Mouse (Mus musculus) lung, postnatal 10 days (tissue): Measurements from ENCODE around the gene Sh2b1.
A peak's percentile ranks its signal among the peaks of the same experiment; 100 is the strongest.

ENCODE experiments used
- DNase-seq: peaks from one replicate; pipeline ENCODE4 v3.0.0; 2021

The Sh2b1 gene

GRCm38 (mm10) chr7:126453861-126454260 is 21.4 kb downstream of the Sh2b1 start:
- no peak for DNase-seq

GRCm38 (mm10) chr7:126452244-126452643 is 23.0 kb downstream of the Sh2b1 start:
- DNase-seq = no peak

GRCm38 (mm10) chr7:126450641-126451040 is 24.6 kb downstream of the Sh2b1 start:
- DNase-seq = no peak

DNA sequence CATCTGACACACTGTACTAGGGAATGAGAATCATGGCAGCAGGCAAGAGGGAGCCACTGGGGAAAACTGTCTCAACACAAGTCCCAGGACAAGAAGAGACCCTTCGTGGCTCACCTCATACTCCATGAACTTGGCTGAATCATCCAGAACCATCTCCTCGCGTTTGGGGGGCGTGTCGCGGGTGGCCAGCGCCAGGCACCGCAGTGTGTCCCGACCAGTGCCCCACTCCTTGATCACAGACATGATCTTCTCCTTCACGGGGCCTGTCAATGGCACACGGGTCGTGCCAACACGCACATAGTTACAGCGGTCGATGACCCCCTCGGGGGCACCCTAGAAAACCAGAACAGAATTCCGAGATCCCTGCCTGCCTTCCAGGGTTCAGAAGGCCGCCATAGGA is 25.2 kb downstream of the Sh2b1 start:
- no peak for DNase-seq

DNA sequence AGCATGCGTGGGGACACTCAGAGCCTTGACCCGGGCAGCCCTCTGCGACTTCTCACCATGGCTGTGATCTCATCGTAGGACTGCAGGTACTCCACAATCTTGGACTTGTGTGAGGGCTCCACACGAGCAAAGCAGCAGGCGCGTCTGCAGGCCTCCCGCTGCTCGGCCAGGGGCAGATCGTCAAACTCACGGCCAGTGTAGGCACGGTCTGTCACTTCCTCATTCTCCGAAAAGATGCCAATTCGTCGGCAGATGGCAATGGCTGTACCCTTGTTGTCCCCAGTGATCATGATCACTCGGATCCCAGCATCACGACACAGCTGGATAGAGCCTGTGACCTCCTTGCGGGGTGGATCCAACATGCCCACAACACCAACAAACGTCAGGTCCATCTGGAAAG is 26.7 kb downstream of the Sh2b1 start:
- DNase-seq = no peak

- DNase-seq = no peak
Measured at GRCm38 (mm10) chr7:126446217-126446616, 29.0 kb downstream of the Sh2b1 start.

GRCm38 (mm10) chr7:126445104-126445815 is 30.0 kb downstream of the Sh2b1 start:
- DNase-seq = no peak

DNA sequence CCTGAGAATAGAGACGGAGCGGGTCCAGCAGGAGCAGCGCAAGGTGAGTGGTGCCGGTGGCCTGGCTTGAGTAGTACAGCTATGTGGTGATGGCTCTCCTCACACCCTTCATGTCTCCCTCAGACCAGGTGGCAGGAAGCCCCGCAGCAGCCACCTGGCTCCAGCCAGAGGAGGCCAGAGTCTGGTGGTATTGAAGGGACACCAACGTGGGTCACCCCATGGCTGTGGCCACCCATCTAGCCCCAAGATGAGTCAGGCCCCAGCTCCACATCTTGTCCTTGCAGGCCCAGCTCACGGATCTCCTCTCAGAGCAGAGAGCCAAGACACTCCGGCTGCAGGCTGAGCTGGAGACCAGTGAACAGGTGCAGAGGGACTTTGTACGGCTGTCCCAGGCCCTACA is 30.7 kb downstream of the Sh2b1 start:
- DNase-seq = no peak

DNA sequence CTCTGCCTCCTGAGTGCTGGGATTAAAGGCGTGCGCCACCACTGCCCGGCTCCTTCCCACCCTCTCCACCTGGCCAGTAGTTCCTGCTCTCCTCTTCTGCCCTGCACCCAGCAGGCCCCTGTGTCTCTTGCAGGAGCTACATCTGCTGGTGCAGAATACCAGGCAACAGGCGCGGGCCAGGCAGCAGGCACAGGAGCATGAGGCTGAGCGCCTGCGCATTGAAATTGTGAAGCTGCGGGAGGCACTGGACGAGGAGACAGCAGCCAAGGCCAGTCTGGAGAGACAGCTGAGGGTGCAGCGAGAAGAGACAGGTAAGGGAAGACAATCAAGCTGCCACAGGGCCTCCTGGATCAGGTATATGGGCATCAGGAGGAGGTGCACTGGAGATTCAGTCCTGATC is 31.2 kb downstream of the Sh2b1 start:
- DNase-seq = no peak

- DNase-seq = no peak
Measured at GRCm38 (mm10) chr7:126440134-126440533, 35.1 kb downstream of the Sh2b1 start.

DNA sequence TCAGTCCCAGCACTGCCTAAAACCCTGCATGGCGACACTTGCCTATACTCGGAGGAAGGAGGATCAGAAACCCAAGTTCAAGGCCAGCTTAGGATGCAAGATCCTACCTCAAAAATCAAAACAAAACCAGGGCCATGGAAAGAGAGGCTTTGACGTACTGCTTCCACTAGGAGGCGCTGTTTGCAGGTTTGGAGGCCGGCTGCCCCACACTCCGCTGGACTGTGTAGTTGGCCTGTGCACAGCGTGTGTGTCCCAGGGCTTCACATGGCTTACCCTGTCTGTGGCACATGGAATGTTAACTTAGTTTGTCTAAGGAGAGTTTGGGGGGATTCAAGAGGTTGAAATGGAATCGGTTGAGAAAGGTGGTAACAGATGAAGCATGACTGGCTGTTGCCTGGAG is 38.4 kb downstream of the Sh2b1 start:
- peak; percentile 79 for DNase-seq

GRCm38 (mm10) chr7:126435801-126436200 is 39.4 kb downstream of the Sh2b1 start:
- no peak for DNase-seq

- DNase-seq = no peak
Measured at GRCm38 (mm10) chr7:126434726-126435125, 40.5 kb downstream of the Sh2b1 start.

DNA sequence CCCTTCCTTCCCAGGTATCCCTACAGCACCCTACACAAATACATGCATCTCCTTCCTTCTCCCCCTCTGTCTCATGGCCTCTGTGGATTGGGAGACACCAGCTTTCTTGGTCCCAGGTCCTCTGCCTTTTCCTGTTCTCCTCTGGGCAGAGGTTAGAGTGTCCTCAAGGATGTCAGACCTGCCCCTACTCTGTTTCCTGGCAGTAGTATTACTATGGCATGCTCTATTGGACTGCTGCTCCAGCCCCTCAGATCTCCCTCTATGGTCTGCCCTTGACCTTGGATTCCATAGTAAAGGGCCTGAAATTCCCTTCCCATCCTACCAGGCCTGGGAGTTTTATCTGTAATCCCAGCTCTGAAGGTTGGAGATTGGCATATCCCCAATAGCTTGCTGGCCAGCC is 45.1 kb downstream of the Sh2b1 start:
- no peak for DNase-seq

DNA sequence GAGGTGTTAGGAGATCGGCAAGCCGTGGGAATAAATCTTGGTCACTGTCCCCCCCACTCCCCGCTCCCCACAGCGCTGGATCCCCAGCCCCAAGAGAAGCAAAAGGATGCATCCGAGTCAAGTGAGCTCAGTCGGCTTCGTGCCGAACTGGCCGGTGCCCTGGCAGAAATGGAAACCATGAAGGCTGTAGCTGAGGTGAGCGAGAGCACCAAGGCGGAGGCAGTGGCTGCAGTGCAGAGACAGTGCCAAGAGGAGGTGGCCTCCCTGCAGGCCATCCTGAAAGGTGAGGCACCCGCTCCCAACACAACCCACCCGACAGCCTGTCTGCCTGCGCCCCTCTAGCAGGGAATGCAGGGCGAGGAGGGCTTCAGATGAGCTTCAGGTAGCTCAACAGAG is 45.7 kb downstream of the Sh2b1 start:
- no peak for DNase-seq

GRCm38 (mm10) chr7:126428631-126429502 is 46.4 kb downstream of the Sh2b1 start, which contains the start of gene Rabep2:
Gene Rabep2, plus strand, starts transcription at chr7:126428759.
- DNase-seq = peak; percentile 97

- no peak for DNase-seq
Measured at GRCm38 (mm10) chr7:126428154-126428553, 47.1 kb downstream of the Sh2b1 start.

DNA sequence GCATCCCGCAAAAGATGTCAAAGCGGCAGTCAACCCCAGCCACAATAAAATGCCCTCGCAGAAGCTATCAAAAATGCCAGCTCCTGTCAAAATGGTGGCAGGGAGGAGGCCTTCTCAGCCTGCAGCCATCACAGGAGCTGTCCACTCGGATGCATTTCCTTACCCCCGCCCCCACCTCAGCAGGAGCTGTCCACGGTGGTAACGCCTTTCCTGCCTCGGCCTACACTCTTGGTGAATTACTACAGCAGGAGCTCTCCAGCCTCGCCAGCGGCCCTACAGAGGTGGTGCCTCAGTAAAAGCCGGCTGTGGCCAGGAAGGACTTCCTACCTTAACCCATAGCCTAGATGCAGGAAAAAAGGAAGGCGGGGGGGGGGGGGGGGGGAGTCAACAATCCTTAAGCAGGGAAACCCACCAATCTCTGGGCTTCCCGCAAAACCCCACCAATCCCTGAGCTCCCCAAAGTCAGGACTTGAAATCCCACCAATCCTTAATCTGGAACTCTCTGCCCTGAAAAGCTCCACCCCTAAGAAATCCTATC is 47.8 kb downstream of the Sh2b1 start:
- peak; percentile 22 for DNase-seq

DNA sequence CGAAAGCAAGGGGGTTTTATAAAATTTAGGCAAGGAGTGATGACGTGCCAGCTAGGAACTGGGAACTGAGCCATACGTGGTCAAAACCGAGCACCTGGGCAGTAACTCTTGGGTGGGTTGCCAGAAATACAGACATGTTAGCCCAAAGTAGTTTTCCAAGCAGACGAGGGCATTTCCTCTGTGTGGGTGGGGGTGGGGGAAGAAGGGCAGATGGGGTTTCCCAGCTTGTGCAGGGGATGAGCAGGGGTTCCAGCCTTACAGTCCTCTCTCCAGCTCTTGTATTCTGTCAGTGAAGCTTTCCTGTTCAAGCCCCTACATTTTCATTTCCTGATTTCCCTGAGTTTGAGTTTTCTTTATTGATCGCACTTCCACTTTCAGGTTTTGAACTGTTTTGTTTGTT is 51.1 kb downstream of the Sh2b1 start:
- no peak for DNase-seq

GRCm38 (mm10) chr7:126421756-126422155 is 53.5 kb downstream of the Sh2b1 start:
- DNase-seq = no peak

- no peak for DNase-seq
Measured at GRCm38 (mm10) chr7:126418496-126418895, 56.7 kb downstream of the Sh2b1 start.

DNA sequence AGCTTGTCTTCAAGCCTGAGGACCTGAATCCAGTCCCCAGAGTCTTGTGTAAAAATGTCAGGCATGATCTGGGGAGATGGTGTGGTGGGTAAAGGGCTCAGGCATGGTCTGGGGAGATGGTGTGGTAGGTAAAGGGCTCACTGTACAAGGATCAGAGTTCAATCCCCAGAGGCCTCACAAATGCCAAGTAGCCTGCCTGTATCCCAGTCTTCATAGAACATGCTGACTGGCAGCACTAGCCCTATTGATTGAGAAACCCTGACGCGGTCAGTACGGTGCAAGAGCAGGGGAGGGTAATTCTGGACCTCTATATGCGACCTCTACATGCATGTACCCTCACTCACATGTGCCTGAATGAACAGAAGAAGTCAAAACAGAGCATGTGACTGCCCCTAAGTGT is 57.6 kb downstream of the Sh2b1 start:
- DNase-seq = no peak

DNA sequence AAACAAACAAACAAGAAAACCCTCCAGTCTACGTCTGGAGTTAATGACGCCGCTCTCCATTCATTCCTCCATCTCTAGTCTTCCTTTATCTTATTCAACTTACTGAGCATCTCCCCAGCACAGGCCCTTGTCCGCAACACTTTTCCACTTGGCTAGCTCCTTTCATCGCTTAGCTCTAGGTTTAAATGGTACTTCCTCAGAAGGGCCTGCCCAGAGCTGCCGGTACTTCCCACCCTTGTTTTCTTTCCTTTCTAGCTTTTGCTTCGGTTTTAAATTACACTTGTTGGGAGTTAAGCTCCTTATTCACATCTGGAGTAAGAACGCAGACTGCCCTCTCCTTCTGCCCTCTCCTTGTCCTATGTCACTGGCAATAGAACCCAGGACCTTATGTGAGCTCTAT is 58.2 kb downstream of the Sh2b1 start:
- no peak for DNase-seq
